Mouse (Mus musculus): Measurements from ENCODE around the gene Gm44973. TPM values are rescaled to one million over a fixed set of nuclear protein-coding genes. Genes with fewer than 3 reads are reported as not detected.
A peak's percentile ranks its signal among the peaks of the same experiment; 100 is the strongest.
"Not testable (repeated sequence)": the region's sequence is repeated elsewhere in the genome, so short reads cannot be mapped to it uniquely, and the experiment has no call there.

The Gm44973 gene
- polyA plus RNA-seq, 1 experiment from 2014 or later: not detected

- Histone ChIP-seq H3K9me3 (ENCODE audit: control insufficient read depth, low read length) (no peaks in the 10 kb centered on the region), H3K4me3 (replicated peaks; ENCODE audit: low read length) (peak within 1 kb of the TSS; percentile 77), H3K36me3 (replicated peaks; ENCODE audit: control insufficient read depth, insufficient read depth) (peaks cover 7% of the 10 kb centered on the region; the same call in 1 of the 2 replicates), H3K27me3 (ENCODE audit: control insufficient read depth, insufficient read depth, low read length) (peaks cover 9% of the 10 kb centered on the region), H3K27ac (peak within 1 kb of the TSS; percentile 99), H3K9ac (peak within 1 kb of the TSS; percentile 87), H3K4me1 (replicated peaks; ENCODE audit: control insufficient read depth, insufficient read depth, low read length) (peaks cover 40% of the 10 kb centered on the region), H3K4me2 (replicated peaks) (peak within 1 kb of the TSS; percentile 86)
- WGBS: under 1% methylated on average over 62 of the region's 65 CpGs
- ATAC-seq (ENCODE audit: low FRiP score) (peak; percentile 80), DNase-seq (ENCODE audit: low spot score) (peak; percentile 89)
These were observed 46.6 kb downstream of the Gm44973 start, which contains the start of gene U2af2 for GRCm38 (mm10) chr7:5061774-5062359. Gene U2af2 (plus strand): TSS chr7:5062143.

- Histone ChIP-seq H3K4me3 (replicated peaks; ENCODE audit: low read length) (peak overlapping the region; percentile 77), H3K27me3 (ENCODE audit: control insufficient read depth, insufficient read depth, low read length) (peaks cover 9% of the 10 kb centered on the region), H3K36me3 (replicated peaks; ENCODE audit: control insufficient read depth, insufficient read depth) (peaks cover 13% of the 10 kb centered on the region), H3K9ac (peak overlapping the region; percentile 87), H3K9me3 (ENCODE audit: control insufficient read depth, low read length) (no peaks in the 10 kb centered on the region), H3K27ac (peak overlapping the region; percentile 99), H3K4me1 (replicated peaks; ENCODE audit: control insufficient read depth, insufficient read depth, low read length) (peaks cover 36% of the 10 kb centered on the region), H3K4me2 (replicated peaks) (peak overlapping the region; percentile 86)
- peak; percentile 47 for ATAC-seq (ENCODE audit: low FRiP score)
- WGBS: under 1% methylated on average over 51 of the region's 51 CpGs
- DNase-seq (ENCODE audit: low spot score): peak; percentile 88
These were observed 47.2 kb downstream of the Gm44973 start for GRCm38 (mm10) chr7:5062360-5063001.

DNA sequence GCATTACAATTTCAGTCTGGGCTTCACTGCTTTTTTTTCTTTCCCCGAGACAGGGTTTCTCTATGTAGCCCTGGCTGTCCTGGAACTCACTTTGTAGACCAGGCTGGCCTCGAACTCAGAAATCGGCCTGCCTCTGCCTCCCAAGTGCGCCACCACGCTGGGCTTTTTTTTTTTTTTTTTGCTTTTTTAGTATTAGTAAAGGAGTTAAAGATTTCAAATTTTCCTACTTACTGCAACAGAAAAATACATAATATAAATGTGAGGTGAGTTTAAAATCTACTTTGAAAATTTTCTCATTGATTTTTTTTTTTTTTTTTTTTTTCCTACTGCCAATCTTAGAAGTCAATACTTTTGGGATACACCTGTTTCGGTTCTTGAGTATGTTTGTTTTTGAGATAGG lies 49.6 kb downstream of the Gm44973 start:
- 95% methylated on average over 6 of the region's 6 CpGs for WGBS
- no peak overlapping the region for H3K9ac ChIP-seq
- no peaks in the 10 kb centered on the region for H3K27me3 ChIP-seq (ENCODE audit: control insufficient read depth, insufficient read depth, low read length)
- no peak overlapping the region for H3K4me2 ChIP-seq (replicated peaks)
- no peak overlapping the region for H3K27ac ChIP-seq
- DNase-seq (ENCODE audit: low spot score): no peak
- no peak overlapping the region for H3K4me3 ChIP-seq (replicated peaks; ENCODE audit: low read length)
- ATAC-seq (ENCODE audit: low FRiP score): no peak
- H3K36me3 ChIP-seq (replicated peaks; ENCODE audit: control insufficient read depth, insufficient read depth): peaks cover 37% of the 10 kb centered on the region
- H3K4me1 ChIP-seq (replicated peaks; ENCODE audit: control insufficient read depth, insufficient read depth, low read length): peaks cover 23% of the 10 kb centered on the region
- no peaks in the 10 kb centered on the region for H3K9me3 ChIP-seq (ENCODE audit: control insufficient read depth, low read length)

DNA sequence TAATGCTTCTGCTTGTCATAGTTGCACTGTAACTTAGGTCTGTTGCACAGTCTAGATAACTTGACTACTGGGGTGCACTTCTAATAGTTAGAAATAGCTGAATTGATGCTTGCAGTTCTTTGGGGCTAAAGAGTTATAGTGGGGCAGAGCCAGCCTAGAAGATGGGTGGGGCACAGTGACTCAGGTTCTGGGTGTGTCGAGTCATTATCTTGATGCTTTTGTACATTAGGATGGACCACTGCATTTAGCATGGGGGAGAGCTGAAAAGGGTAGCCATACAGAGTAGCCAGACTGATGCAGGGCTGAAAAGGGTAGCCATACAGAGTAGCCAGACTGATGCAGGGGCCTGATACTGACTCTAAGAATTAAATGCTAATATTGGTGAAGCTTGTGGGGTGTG lies 58.3 kb downstream of the Gm44973 start:
- 88% methylated on average over 1 of the region's 1 CpGs for WGBS

GRCm38 (mm10) chr7:5074984-5075383 lies 59.7 kb downstream of the Gm44973 start:
- Histone ChIP-seq H3K27me3 (ENCODE audit: control insufficient read depth, insufficient read depth, low read length) (no peaks in the 10 kb centered on the region), H3K9me3 (ENCODE audit: control insufficient read depth, low read length) (no peaks in the 10 kb centered on the region), H3K27ac (no peak overlapping the region), H3K36me3 (replicated peaks; ENCODE audit: control insufficient read depth, insufficient read depth) (peaks cover 92% of the 10 kb centered on the region), H3K4me2 (replicated peaks) (no peak overlapping the region), H3K9ac (no peak overlapping the region), H3K4me3 (replicated peaks; ENCODE audit: low read length) (no peak overlapping the region), H3K4me1 (replicated peaks; ENCODE audit: control insufficient read depth, insufficient read depth, low read length) (no peaks in the 10 kb centered on the region)
- WGBS: 97% methylated on average over 5 of the region's 5 CpGs
- ATAC-seq (ENCODE audit: low FRiP score): no peak
- no peak for DNase-seq (ENCODE audit: low spot score)

More for the DNA sequence above, 58.3 kb downstream of the Gm44973 start:
- Histone ChIP-seq H3K27ac (no peak overlapping the region), H3K4me3 (replicated peaks; ENCODE audit: low read length) (no peak overlapping the region), H3K9ac (no peak overlapping the region), H3K27me3 (ENCODE audit: control insufficient read depth, insufficient read depth, low read length) (no peaks in the 10 kb centered on the region), H3K4me2 (replicated peaks) (no peak overlapping the region), H3K36me3 (replicated peaks; ENCODE audit: control insufficient read depth, insufficient read depth) (peaks cover 99% of the 10 kb centered on the region), H3K9me3 (ENCODE audit: control insufficient read depth, low read length) (no peaks in the 10 kb centered on the region), H3K4me1 (replicated peaks; ENCODE audit: control insufficient read depth, insufficient read depth, low read length) (no peaks in the 10 kb centered on the region)
- DNase-seq (ENCODE audit: low spot score): no peak
- ATAC-seq (ENCODE audit: low FRiP score): no peak

DNA sequence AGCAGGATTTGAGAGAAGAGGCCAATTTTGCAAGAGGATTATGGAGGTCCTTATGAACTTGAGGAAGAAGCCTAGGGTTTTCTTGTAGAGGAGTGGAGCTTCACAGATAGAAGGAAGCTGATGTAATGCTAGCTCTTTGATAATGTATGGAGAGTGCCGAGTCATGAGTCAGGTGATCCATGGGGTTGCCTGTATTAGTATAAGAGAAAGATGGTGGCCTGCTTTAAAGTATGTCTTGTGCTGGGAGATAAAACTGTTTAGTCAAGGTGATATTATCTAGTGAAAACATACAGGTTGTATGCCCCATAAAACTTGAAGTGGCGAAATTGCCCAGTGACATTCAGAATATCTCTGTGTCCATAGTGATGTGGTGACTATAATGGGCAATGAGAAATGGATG lies 61.6 kb downstream of the Gm44973 start:
- DNase-seq (ENCODE audit: low spot score): no peak
- Histone ChIP-seq H3K27ac (no peak overlapping the region), H3K9me3 (ENCODE audit: control insufficient read depth, low read length) (no peaks in the 10 kb centered on the region)

DNA sequence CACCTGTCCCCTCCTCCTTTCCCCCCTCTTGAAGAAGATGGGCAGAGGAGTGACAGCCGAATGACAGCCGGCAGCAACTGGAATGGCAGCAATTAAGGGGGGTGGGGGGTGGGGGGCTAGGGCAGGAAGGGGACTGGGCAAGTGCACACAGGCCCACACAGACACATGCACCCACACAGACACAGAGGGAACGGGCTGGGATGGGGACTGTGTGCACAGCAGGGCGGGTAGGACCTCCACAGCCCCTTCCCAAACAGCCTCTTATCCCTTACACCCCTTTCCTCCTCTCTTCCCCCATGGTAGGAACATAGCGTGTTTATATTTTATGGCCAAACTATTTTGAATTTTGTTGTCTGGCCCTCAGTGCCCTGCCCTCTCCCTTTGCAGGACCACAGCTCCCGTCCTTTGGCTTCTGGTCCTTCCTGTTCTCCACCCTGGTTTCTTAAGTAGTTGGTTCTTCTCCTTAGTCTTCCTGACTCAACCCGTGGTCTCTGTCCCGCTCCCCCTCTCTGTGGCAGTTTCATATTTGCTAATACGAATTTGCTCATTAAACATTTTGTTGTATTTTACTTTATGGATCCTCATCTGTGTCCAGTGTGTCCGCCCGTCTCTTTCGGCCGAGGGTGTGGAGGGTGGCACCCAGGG lies 64.2 kb downstream of the Gm44973 start:
- Histone ChIP-seq H3K4me1 (replicated peaks; ENCODE audit: control insufficient read depth, insufficient read depth, low read length) (peaks cover 15% of the 10 kb centered on the region), H3K36me3 (replicated peaks; ENCODE audit: control insufficient read depth, insufficient read depth) (peaks cover 60% of the 10 kb centered on the region), H3K4me2 (replicated peaks) (peak overlapping the region; percentile 96), H3K4me3 (replicated peaks; ENCODE audit: low read length) (peak overlapping the region; percentile 99), H3K27ac (peak overlapping the region; percentile 74), H3K9ac (peak overlapping the region; percentile 99)
- H3K27me3 ChIP-seq (ENCODE audit: control insufficient read depth, insufficient read depth, low read length); DNase-seq (ENCODE audit: low spot score); H3K9me3 ChIP-seq (ENCODE audit: control insufficient read depth, low read length): not testable (repeated sequence)
- ATAC-seq (ENCODE audit: low FRiP score): peak; percentile 22
- WGBS: 66% methylated on average over 10 of the region's 13 CpGs

More for the DNA sequence above, 61.6 kb downstream of the Gm44973 start:
- WGBS: 88% methylated on average over 2 of the region's 2 CpGs
- Histone ChIP-seq H3K9ac (no peak overlapping the region), H3K27me3 (ENCODE audit: control insufficient read depth, insufficient read depth, low read length) (no peaks in the 10 kb centered on the region), H3K4me1 (replicated peaks; ENCODE audit: control insufficient read depth, insufficient read depth, low read length) (peaks cover 13% of the 10 kb centered on the region), H3K36me3 (replicated peaks; ENCODE audit: control insufficient read depth, insufficient read depth) (peaks cover 73% of the 10 kb centered on the region), H3K4me3 (replicated peaks; ENCODE audit: low read length) (no peak overlapping the region), H3K4me2 (replicated peaks) (no peak overlapping the region)
- no peak for ATAC-seq (ENCODE audit: low FRiP score)

DNA sequence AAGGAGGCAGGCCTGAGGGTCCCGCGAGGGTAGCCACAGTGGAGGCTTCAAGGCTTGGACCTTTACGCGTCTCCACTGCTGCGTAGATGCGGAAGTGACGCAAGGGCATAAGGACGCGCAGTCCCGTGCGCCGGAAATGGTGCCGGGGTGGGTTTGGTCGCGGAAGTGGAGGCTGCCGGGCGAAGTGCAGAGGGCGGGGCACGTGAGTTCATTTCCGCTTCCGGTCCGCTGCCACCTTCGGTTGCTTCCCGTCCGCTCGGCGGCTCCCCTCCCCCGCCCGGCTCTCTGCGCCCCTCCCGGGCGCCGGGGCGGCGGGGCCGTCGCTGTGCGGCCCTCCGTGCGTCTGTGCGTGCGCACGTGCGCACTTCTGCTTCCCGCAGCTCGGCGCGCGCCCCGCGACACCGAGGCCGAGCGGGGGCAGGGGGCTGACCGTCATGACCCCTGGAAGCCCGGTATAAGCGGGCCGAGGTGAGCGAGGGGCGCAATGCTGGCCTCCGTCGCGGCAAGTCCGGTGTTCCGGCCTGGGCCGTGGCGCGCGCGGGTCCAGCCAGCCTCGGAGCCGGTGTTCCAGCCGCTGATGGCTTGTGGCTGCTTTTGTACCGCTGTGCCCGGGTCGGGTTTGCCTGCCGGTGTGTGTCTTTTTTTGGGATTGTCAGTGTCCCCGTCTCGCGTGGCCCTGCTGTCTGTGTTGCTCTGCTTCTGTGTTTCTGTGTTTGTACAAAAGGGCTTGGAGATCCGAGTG lies 64.9 kb downstream of the Gm44973 start, which contains the start of gene Epn1:
TSS of gene Epn1 (plus strand) at position 226 of the 742 bp plus-strand sequence.
- Histone ChIP-seq H3K9ac (peak within 1 kb of the TSS; percentile 99), H3K4me2 (replicated peaks) (peak within 1 kb of the TSS; percentile 96), H3K27me3 (ENCODE audit: control insufficient read depth, insufficient read depth, low read length) (no peaks in the 10 kb centered on the region), H3K4me1 (replicated peaks; ENCODE audit: control insufficient read depth, insufficient read depth, low read length) (peaks cover 15% of the 10 kb centered on the region), H3K9me3 (ENCODE audit: control insufficient read depth, low read length) (no peaks in the 10 kb centered on the region), H3K36me3 (replicated peaks; ENCODE audit: control insufficient read depth, insufficient read depth) (peaks cover 58% of the 10 kb centered on the region), H3K27ac (peak within 1 kb of the TSS; percentile 89), H3K4me3 (replicated peaks; ENCODE audit: low read length) (peak within 1 kb of the TSS; percentile 99)
- peak; percentile 98 for DNase-seq (ENCODE audit: low spot score)
- under 1% methylated on average over 62 of the region's 81 CpGs for WGBS
- ATAC-seq (ENCODE audit: low FRiP score): peak; percentile 97

- Histone ChIP-seq H3K4me2 (replicated peaks) (peak overlapping the region; percentile 96), H3K27ac (peak overlapping the region; percentile 89), H3K9me3 (ENCODE audit: control insufficient read depth, low read length) (no peaks in the 10 kb centered on the region), H3K9ac (peak overlapping the region; percentile 99), H3K4me3 (replicated peaks; ENCODE audit: low read length) (peak overlapping the region; percentile 99), H3K4me1 (replicated peaks; ENCODE audit: control insufficient read depth, insufficient read depth, low read length) (peaks cover 15% of the 10 kb centered on the region), H3K27me3 (ENCODE audit: control insufficient read depth, insufficient read depth, low read length) (no peaks in the 10 kb centered on the region), H3K36me3 (replicated peaks; ENCODE audit: control insufficient read depth, insufficient read depth) (peaks cover 53% of the 10 kb centered on the region)
- ATAC-seq (ENCODE audit: low FRiP score) (no peak), DNase-seq (ENCODE audit: low spot score) (no peak)
- 19% methylated on average over 6 of the region's 6 CpGs for WGBS
These were observed 65.5 kb downstream of the Gm44973 start for GRCm38 (mm10) chr7:5080815-5081214.

Data from hindbrain, embryonic 14.5 days (tissue).